Mouse (Mus musculus): Measurements from ENCODE around the gene Kl. TPM values are rescaled to one million over a fixed set of nuclear protein-coding genes. Genes with fewer than 3 reads are reported as not detected.

Kl gene
- polyA plus RNA-seq, 1 experiment from 2014 or later: 0.42 TPM

DNA sequence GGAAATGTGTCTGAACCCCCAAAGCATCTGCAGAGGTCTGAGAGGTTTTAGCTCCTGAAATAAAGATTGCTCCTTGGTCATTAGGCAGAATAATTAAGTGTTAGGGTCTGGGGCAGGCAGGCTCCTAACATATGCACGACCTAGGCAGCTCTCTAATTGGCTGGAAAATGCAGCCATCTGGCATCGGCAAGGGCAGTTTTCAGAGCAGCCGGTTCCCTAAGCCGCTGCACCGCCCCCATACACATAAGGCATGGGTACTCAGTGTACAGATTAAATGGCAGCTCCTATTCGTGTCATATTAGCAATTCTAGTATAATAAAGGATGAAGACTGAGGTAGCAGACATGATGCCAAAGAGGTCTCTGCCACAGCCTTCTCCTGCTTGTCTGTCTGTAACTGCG lies 74.8 kb downstream of the Kl start:
- no peak overlapping the region for H3K9ac ChIP-seq (ENCODE audit: low read depth, low read length)
- no peaks in the 10 kb centered on the region for H3K36me3 ChIP-seq (ENCODE audit: control insufficient read depth, insufficient read depth, low read length)
- no peaks in the 10 kb centered on the region for H3K27me3 ChIP-seq (replicated peaks; ENCODE audit: control insufficient read depth, insufficient read depth, low read length)
- DNase-seq (ENCODE audit: low spot score): peak; percentile 55
- H3K4me1 ChIP-seq (ENCODE audit: control insufficient read depth, insufficient read depth, low read length): peaks cover 15% of the 10 kb centered on the region
- no peak overlapping the region for H3K4me3 ChIP-seq (ENCODE audit: low read depth, low read length)
- no peaks in the 10 kb centered on the region for H3K9me3 ChIP-seq (ENCODE audit: control insufficient read depth, low read length)
- H3K4me2 ChIP-seq (ENCODE audit: low read depth, low read length): no peak overlapping the region
- no peak overlapping the region for H3K27ac ChIP-seq (replicated peaks; ENCODE audit: low read depth, low read length)
- WGBS: 33% methylated on average over 7 of the region's 7 CpGs
- peak; percentile 72 for ATAC-seq (ENCODE audit: low read depth)

DNA sequence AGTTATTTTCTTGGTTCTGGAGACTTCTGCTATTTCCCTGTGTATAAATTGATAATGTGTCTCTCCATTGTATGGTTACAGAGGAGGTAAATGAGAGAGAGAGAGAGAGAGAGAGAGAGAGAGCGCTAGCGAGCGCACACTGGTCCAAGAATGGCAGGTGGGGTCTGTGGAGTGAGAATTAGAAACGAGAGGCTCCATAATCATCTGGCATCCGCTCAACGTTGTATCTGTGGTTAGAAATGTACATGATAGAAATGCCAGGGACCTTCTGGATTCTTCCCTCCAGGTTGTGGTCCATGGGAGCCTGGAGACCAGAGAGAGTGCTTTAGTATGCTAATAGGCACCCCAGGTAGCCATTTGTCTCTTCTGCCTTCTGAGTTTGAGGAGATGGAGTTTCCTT lies 76.5 kb downstream of the Kl start:
- no peak overlapping the region for H3K9ac ChIP-seq (ENCODE audit: low read depth, low read length)
- no peak for ATAC-seq (ENCODE audit: low read depth)
- no peaks in the 10 kb centered on the region for H3K36me3 ChIP-seq (ENCODE audit: control insufficient read depth, insufficient read depth, low read length)
- 73% methylated on average over 6 of the region's 6 CpGs for WGBS
- no peak overlapping the region for H3K4me2 ChIP-seq (ENCODE audit: low read depth, low read length)
- no peaks in the 10 kb centered on the region for H3K27me3 ChIP-seq (replicated peaks; ENCODE audit: control insufficient read depth, insufficient read depth, low read length)
- no peaks in the 10 kb centered on the region; the same call in 1 of the 2 replicates for H3K9me3 ChIP-seq (ENCODE audit: control insufficient read depth, low read length)
- no peak overlapping the region for H3K4me3 ChIP-seq (ENCODE audit: low read depth, low read length)
- no peak overlapping the region for H3K27ac ChIP-seq (replicated peaks; ENCODE audit: low read depth, low read length)
- no peaks in the 10 kb centered on the region for H3K4me1 ChIP-seq (ENCODE audit: control insufficient read depth, insufficient read depth, low read length)
- no peak for DNase-seq (ENCODE audit: low spot score)

DNA sequence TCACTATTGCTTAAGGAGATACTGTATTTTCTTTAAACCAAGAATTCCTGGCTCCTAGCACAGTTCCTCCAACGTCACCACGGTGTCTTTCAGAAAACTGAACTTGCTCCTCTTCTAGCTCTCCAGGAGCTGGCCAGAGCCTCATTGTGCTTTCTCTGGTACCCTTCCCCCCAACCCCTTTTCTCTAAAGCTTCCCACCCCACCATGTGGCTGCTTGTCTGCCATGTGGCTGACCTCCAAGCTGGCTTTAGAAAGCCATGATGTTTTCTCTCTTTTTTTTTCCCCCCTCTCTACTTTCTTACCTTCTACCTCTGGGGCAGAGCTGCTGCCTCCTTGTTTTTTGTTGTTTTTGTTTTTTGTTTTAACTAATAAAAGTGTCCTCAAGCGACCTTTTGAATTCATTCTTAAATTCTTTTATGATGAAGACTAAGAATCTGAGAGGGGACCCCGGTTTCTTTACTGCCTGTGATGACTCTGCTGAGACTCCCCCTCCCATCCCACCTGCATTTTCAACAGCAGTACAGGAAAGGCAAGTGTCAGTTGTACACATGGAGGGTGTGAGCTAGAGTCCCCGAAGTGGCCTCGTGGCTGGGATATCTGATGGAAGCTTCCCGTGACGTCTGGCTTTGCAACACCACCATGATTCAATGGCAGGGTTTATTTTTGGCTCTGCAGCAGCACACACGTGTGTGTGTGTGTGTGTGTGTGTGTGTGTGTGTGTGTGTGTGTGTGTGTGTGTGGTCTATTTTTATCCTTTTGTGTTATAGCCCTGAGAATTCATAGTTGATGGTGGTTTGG lies 82.5 kb downstream of the Kl start:
- H3K4me3 ChIP-seq (ENCODE audit: low read depth, low read length): no peak overlapping the region
- ATAC-seq (ENCODE audit: low read depth) (no peak), DNase-seq (ENCODE audit: low spot score) (no peak)
- H3K36me3 ChIP-seq (ENCODE audit: control insufficient read depth, insufficient read depth, low read length): peaks cover 10% of the 10 kb centered on the region; the same call in 1 of the 2 replicates
- WGBS: 58% methylated on average over 9 of the region's 9 CpGs
- H3K4me2 ChIP-seq (ENCODE audit: low read depth, low read length): no peak overlapping the region
- H3K4me1 ChIP-seq (ENCODE audit: control insufficient read depth, insufficient read depth, low read length): no peaks in the 10 kb centered on the region
- no peak overlapping the region for H3K27ac ChIP-seq (replicated peaks; ENCODE audit: low read depth, low read length)
- no peaks in the 10 kb centered on the region for H3K27me3 ChIP-seq (replicated peaks; ENCODE audit: control insufficient read depth, insufficient read depth, low read length)
- no peak overlapping the region for H3K9ac ChIP-seq (ENCODE audit: low read depth, low read length)
- no peaks in the 10 kb centered on the region; the same call in 1 of the 2 replicates for H3K9me3 ChIP-seq (ENCODE audit: control insufficient read depth, low read length)

DNA sequence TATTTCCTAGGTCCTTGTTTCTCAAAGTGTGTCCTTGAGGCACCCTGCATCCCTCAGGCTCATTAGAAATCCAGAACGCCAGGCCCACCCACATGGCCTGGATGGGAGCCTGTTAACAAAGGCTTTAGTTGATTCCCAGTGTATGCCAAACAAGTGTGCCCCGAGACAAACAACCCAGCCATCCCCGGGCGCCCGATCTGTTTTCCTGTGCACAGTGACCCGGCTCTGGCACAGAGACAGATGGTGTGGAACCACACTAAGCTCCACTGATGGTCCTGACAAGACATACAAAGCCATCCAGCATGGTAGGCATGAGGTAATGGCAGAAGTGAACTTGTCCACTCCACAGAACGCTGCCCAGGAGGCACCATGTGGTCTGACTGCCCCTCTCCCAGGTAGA lies 85.5 kb downstream of the Kl start:
- Histone ChIP-seq H3K9me3 (ENCODE audit: control insufficient read depth, low read length) (no peaks in the 10 kb centered on the region; the same call in 1 of the 2 replicates), H3K4me3 (ENCODE audit: low read depth, low read length) (no peak overlapping the region), H3K4me2 (ENCODE audit: low read depth, low read length) (no peak overlapping the region), H3K36me3 (ENCODE audit: control insufficient read depth, insufficient read depth, low read length) (peaks cover 23% of the 10 kb centered on the region; the same call in 1 of the 2 replicates), H3K4me1 (ENCODE audit: control insufficient read depth, insufficient read depth, low read length) (no peaks in the 10 kb centered on the region), H3K27ac (replicated peaks; ENCODE audit: low read depth, low read length) (no peak overlapping the region), H3K9ac (ENCODE audit: low read depth, low read length) (no peak overlapping the region), H3K27me3 (replicated peaks; ENCODE audit: control insufficient read depth, insufficient read depth, low read length) (no peaks in the 10 kb centered on the region)
- no peak for DNase-seq (ENCODE audit: low spot score)
- 88% methylated on average over 7 of the region's 7 CpGs for WGBS
- no peak for ATAC-seq (ENCODE audit: low read depth)

DNA sequence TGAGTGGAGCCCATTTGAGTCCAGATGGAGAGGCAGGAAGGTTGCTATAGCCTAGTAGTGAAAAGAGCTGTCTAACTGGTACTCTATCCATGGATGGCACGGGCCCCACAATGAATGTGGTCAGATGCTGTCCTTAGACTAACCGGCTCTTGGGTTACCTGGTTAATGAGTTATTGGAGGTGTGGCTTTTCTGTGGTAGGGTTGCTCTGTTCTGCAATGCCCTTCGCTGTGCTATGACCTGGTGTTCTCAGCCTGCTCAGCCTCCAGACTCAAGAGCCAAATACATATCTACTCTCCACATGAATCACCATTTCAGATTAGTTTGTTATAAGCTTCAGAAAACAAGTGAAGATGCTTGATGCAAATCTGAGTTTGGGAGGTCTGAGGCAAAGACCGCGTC lies 90.5 kb downstream of the Kl start:
- WGBS: 94% methylated on average over 5 of the region's 5 CpGs
- no peak for DNase-seq (ENCODE audit: low spot score)
- Histone ChIP-seq H3K9ac (ENCODE audit: low read depth, low read length) (no peak overlapping the region), H3K4me3 (ENCODE audit: low read depth, low read length) (no peak overlapping the region), H3K27me3 (replicated peaks; ENCODE audit: control insufficient read depth, insufficient read depth, low read length) (no peaks in the 10 kb centered on the region), H3K9me3 (ENCODE audit: control insufficient read depth, low read length) (no peaks in the 10 kb centered on the region), H3K4me1 (ENCODE audit: control insufficient read depth, insufficient read depth, low read length) (peaks cover 5% of the 10 kb centered on the region; the same call in 1 of the 2 replicates), H3K36me3 (ENCODE audit: control insufficient read depth, insufficient read depth, low read length) (peaks cover 40% of the 10 kb centered on the region; the same call in 1 of the 2 replicates), H3K27ac (replicated peaks; ENCODE audit: low read depth, low read length) (no peak overlapping the region), H3K4me2 (ENCODE audit: low read depth, low read length) (no peak overlapping the region)
- no peak for ATAC-seq (ENCODE audit: low read depth)
